Mouse (Mus musculus) hindbrain, postnatal 0 days (tissue): ENCODE results near the gene Fn1. TPM values are rescaled to one million over a fixed set of nuclear protein-coding genes. Genes with fewer than 3 reads are reported as not detected.

ENCODE experiments used
- ATAC-seq: fragments of 200-750 bp; cut with Nextera tagmentation; 2 replicates; pipeline ENCODE4 v1.8.0; 2017; ENCODE audit warnings: mild to moderate bottlenecking, moderate TSS enrichment, moderate library complexity
- DNase-seq: peaks from one replicate; pipeline ENCODE4 v3.0.0-alpha.2; 2015; ENCODE audit warnings: low spot score
- H3K27ac ChIP-seq: fragments of 300-500 bp; sonication (generic); 2 replicates; pipeline ENCODE4 v1.5.1; 2014; ENCODE audit warnings: mild to moderate bottlenecking
- H3K27me3 ChIP-seq: fragments of 300-500 bp; sonication (generic); 2 replicates; pipeline ENCODE4 v1.6.1; 2014; ENCODE audit warnings: low read length, mixed read lengths; ENCODE audit not compliant: insufficient read depth
- H3K36me3 ChIP-seq: fragments of 300-500 bp; sonication (generic); 2 replicates; pipeline ENCODE4 v1.6.1; 2014; ENCODE audit warnings: low read length, mixed read lengths; ENCODE audit not compliant: insufficient read depth
- H3K4me1 ChIP-seq: fragments of 300-500 bp; sonication (generic); 2 replicates; pipeline ENCODE4 v1.6.1; 2014; ENCODE audit warnings: antibody characterized with exemption, low read length, mixed read lengths; ENCODE audit not compliant: insufficient read depth
- H3K4me2 ChIP-seq: fragments of 300-500 bp; sonication (generic); 2 replicates; pipeline ENCODE4 v1.6.1; 2014; ENCODE audit warnings: low read depth, mild to moderate bottlenecking, low read length, moderate library complexity, mixed read lengths
- H3K4me3 ChIP-seq: fragments of 300-500 bp; sonication (generic); 2 replicates; pipeline ENCODE4 v1.5.1; 2014; ENCODE audit warnings: low read length
- H3K9ac ChIP-seq: fragments of 300-500 bp; sonication (generic); replicated peaks from 2 replicates; pipeline ENCODE4 v1.6.1; 2014; ENCODE audit warnings: mild to moderate bottlenecking, low read length, moderate library complexity, mixed read lengths
- H3K9me3 ChIP-seq: fragments of 300-500 bp; sonication (generic); 2 replicates; pipeline ENCODE4 v1.6.1; 2016; ENCODE audit warnings: low read length, mixed read lengths
- CTCF ChIP-seq: IDR thresholded peaks from 2 replicates; pipeline ENCODE4 v1.5.1; 2016; ENCODE audit warnings: antibody characterized with exemption, control low read depth, low read depth
- WGBS: fragments of 180-500 bp; shearing (Covaris S2); extraction: QIAGEN DNeasy Blood & Tissue Kit; methylation state at CpG from one replicate; pipeline ENCODE4 v1.1.7; 2014; 5-methylcytosine and 5-hydroxymethylcytosine counted together
- polyA plus RNA-seq: library from polyadenylated mRNA; unstranded; fragments of >200 nt; fragmentation: Nextera tagmentation; extraction: Ambion mirVana; gene quantifications from 2 replicates; pipeline ENCODE4 v1.2.1, GENCODE M21; 2015
- total RNA-seq: library from RNA; depleted of rRNA; stranded (reverse); fragments of >200 nt; gene quantifications from 2 replicates; pipeline ENCODE4 v1.2.3, GENCODE M21; 2014; rRNA removed

Gene Fn1
- total and polyA plus RNA-seq, 2 experiments from 2014 or later = 26.6 to 64.1 TPM

- no peaks in the 10 kb centered on the region for H3K4me1 ChIP-seq
- no peaks in the 10 kb centered on the region for H3K36me3 ChIP-seq
- no peak overlapping the region for H3K4me2 ChIP-seq
- H3K27ac ChIP-seq = no peak overlapping the region
- WGBS = 38% methylated on average over 3 of the region's 3 CpGs
- DNase-seq = peak; percentile 72
- H3K9me3 ChIP-seq = no peaks in the 10 kb centered on the region
- H3K4me3 ChIP-seq = no peak overlapping the region
- TF ChIP-seq CTCF = no peak
- ATAC-seq = peak; percentile 66; the same call in 1 of the 2 replicates
- no peak overlapping the region for H3K9ac ChIP-seq
- H3K27me3 ChIP-seq = no peaks in the 10 kb centered on the region
Observed at GRCm38 (mm10) chr1:71540437-71540836, 112.6 kb downstream of the Fn1 start.

- Histone ChIP-seq H3K4me1 (no peaks in the 10 kb centered on the region), H3K9ac (no peak overlapping the region), H3K27me3 (no peaks in the 10 kb centered on the region), H3K27ac (no peak overlapping the region), H3K9me3 (no peaks in the 10 kb centered on the region), H3K4me3 (no peak overlapping the region), H3K36me3 (no peaks in the 10 kb centered on the region), H3K4me2 (no peak overlapping the region)
- no peak for DNase-seq
- ATAC-seq = no peak
- WGBS = 87% methylated on average over 4 of the region's 4 CpGs
- no peak for TF ChIP-seq CTCF
Observed at GRCm38 (mm10) chr1:71539641-71540040, 113.4 kb downstream of the Fn1 start.

Other genes with a start within 250 kb of the Fn1 start
- 0.43 and 0.58 TPM in 2 replicates for gene Abca12, start 238.3 kb downstream of the Fn1 start, total RNA-seq
- gene Abca12, start 238.3 kb downstream of the Fn1 start, polyA plus RNA-seq = 0.04 and 0.05 TPM in 2 replicates
- 41.5 and 57.8 TPM in 2 replicates for gene Atic, start 96.0 kb downstream of the Fn1 start, total RNA-seq
- gene Atic, start 96.0 kb downstream of the Fn1 start, polyA plus RNA-seq = 32.3 and 34.6 TPM in 2 replicates